Mouse (Mus musculus): ENCODE results near the gene Cnot6. TPM values are rescaled to one million over a fixed set of nuclear protein-coding genes. Genes with fewer than 3 reads are reported as not detected.

Cnot6 gene
- total RNA-seq (2022), result 10 to 100 TPM; 44.0 to 63.2 (median 51.9) TPM

GRCm38 (mm10) chr11:49712555-49713335 lies at the start of gene Cnot6:
Gene Cnot6, minus strand, starts transcription at chr11:49712723.
- DNase-seq, result peak; percentile 97

GRCm38 (mm10) chr11:49761130-49761529 lies 48.6 kb upstream of the Cnot6 start:
- DNase-seq, result no peak

GRCm38 (mm10) chr11:49758096-49758495 lies 45.6 kb upstream of the Cnot6 start:
- DNase-seq, result no peak

- DNase-seq, result peak; percentile 57
Observed at GRCm38 (mm10) chr11:49754958-49755665, 42.6 kb upstream of the Cnot6 start.

GRCm38 (mm10) chr11:49746756-49747155 lies 34.2 kb upstream of the Cnot6 start:
- no peak for DNase-seq

GRCm38 (mm10) chr11:49745839-49746238 lies 33.3 kb upstream of the Cnot6 start:
- no peak for DNase-seq

GRCm38 (mm10) chr11:49744981-49745380 lies 32.5 kb upstream of the Cnot6 start:
- no peak for DNase-seq

GRCm38 (mm10) chr11:49743634-49744033 lies 31.1 kb upstream of the Cnot6 start:
- DNase-seq, result no peak

- DNase-seq, result no peak
Observed at GRCm38 (mm10) chr11:49742248-49742647, 29.7 kb upstream of the Cnot6 start.

- DNase-seq, result no peak
Observed at GRCm38 (mm10) chr11:49739776-49740175, 27.3 kb upstream of the Cnot6 start.

GRCm38 (mm10) chr11:49738659-49739406 lies 26.3 kb upstream of the Cnot6 start:
- no peak for DNase-seq

- DNase-seq, result no peak
Observed at GRCm38 (mm10) chr11:49737625-49738024, 25.1 kb upstream of the Cnot6 start.

GRCm38 (mm10) chr11:49734771-49735170 lies 22.2 kb upstream of the Cnot6 start:
- DNase-seq, result peak; percentile 20

- DNase-seq, result no peak
Observed at GRCm38 (mm10) chr11:49730275-49730948, 17.9 kb upstream of the Cnot6 start.

GRCm38 (mm10) chr11:49727877-49728276 lies 15.4 kb upstream of the Cnot6 start:
- peak; percentile 30 for DNase-seq

- DNase-seq, result no peak
Observed at GRCm38 (mm10) chr11:49726800-49727199, 14.3 kb upstream of the Cnot6 start.

- no peak for DNase-seq
Observed at GRCm38 (mm10) chr11:49724676-49725075, 12.2 kb upstream of the Cnot6 start.

GRCm38 (mm10) chr11:49723281-49723680 lies 10.8 kb upstream of the Cnot6 start:
- DNase-seq, result no peak

GRCm38 (mm10) chr11:49722692-49723091 lies 10.2 kb upstream of the Cnot6 start:
- no peak for DNase-seq

- DNase-seq, result no peak
Observed at GRCm38 (mm10) chr11:49721358-49721757, 8.8 kb upstream of the Cnot6 start.

- DNase-seq, result no peak
Observed at GRCm38 (mm10) chr11:49719466-49720151, 7.1 kb upstream of the Cnot6 start.

Measured in adrenal gland, adult 8-10 months (tissue).